Mouse (Mus musculus) lung, postnatal 36 days (tissue): Measurements from ENCODE around the gene Cenpe.
A peak's percentile ranks its signal among the peaks of the same experiment; 100 is the strongest.
"Not testable (repeated sequence)": the region's sequence is repeated elsewhere in the genome, so short reads cannot be mapped to it uniquely, and the experiment has no call there.

Experiments
- DNase-seq: peaks from one replicate; pipeline ENCODE4 v3.0.0; 2022; ENCODE audit warnings: mixed read lengths

Gene Cenpe

DNA sequence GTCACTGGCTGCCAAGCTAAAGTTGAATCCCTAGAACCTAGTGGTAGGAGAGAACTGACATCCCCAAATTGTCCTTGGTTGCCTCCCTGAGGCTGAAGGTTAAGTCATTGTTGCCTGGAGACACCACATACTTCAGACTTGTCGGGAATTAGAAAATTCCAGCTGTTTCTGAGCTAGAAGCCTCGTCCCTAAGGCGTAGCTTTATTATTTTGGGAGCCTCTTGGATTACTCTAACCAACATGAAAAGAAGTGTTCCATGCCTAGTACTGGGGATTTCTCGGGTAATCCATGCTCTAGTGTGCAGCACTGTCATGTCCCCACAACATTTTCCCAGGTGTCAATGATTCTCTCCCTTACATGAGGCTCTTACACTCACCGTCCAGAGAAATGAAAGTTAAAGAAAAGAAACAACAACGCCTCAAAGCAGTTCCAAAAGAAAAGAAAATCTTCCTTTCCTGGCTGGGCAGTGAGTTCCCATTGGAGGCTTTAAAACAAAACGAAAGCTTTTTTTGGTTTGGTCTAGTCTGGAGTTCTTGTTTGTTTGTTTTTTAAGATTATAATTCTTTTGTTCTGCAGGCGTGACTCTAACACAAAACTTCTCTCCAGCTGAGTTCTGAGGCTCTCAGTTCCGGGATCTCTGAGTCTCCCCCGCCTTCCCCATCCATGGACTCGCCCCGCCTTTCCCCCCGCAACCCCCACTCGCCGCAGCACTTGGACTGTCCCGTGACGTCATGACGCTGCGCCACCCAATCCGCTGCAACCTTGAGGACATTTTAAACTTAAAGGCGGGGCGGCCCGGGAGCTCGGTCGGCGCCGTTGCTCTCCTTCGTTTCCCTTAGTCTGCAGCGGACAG is at the start of gene Cenpe:
Gene Cenpe, plus strand, starts transcription at position 733 of the 853 bp plus-strand sequence.
- DNase-seq: peak; percentile 92

DNA sequence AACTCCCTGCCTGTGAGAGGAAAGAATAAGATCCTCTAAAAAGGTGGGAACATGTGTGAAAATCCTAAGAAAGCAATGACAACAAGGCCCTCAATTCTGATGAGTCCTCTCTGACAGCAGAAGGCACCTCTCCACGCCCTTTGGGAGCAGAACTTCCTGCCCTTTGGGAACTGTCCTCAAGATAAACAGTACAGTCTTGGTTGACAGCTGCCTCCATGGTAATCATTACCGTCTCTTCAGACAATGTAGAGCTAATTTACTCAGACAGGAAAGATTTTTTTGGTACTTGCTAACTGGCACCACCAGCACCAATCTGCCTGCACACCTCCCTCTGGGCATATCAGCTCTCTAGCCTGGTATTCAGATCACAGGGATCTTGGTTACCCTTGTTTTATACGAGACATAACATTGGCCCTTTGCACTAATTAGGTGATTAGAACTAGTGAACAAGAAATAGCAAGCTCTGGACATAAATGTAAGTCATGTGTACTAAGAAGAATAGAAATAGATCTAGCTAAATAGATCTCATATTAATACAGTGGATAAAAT is 40.4 kb upstream of the Cenpe start:
- no peak for DNase-seq

DNA sequence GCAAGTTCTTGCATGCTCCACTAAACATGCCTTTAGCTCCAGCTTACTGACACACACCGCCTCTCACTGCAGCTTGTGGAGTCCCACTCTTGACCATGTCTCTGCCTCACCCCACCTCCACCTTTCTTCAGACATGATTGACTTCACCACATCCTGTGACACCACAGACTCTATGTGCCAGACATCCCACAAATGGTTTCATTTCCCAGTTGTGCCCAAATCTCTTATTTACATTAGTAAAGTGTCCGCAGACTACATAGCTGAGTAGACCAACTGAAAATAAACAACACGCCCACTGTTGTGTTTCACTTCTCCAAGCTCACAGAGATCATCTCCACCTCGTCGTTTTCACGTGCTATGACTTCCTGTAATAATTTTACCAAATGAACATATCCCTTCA is 20.5 kb upstream of the Cenpe start:
- DNase-seq: peak; percentile 50

DNA sequence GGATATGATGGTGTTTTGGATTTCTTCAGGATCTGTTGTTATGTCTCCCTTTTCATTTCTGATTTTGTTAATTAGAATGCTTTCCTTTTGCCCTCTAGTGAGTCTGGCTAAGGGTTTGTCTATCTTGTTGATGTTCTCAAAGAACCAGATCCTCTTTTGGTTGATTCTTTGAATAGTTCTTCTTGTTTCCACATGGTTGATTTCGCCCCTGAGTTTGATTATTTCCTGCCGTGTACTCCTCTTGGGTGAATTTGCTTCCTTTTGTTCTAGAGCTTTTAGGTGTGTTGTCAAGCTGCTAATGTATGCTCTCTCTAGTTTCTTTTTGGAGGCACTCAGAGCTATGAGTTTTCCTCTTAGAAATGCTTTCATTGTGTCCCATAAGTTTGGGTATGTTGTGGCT is 14.3 kb upstream of the Cenpe start:
- not testable (repeated sequence) for DNase-seq

DNA sequence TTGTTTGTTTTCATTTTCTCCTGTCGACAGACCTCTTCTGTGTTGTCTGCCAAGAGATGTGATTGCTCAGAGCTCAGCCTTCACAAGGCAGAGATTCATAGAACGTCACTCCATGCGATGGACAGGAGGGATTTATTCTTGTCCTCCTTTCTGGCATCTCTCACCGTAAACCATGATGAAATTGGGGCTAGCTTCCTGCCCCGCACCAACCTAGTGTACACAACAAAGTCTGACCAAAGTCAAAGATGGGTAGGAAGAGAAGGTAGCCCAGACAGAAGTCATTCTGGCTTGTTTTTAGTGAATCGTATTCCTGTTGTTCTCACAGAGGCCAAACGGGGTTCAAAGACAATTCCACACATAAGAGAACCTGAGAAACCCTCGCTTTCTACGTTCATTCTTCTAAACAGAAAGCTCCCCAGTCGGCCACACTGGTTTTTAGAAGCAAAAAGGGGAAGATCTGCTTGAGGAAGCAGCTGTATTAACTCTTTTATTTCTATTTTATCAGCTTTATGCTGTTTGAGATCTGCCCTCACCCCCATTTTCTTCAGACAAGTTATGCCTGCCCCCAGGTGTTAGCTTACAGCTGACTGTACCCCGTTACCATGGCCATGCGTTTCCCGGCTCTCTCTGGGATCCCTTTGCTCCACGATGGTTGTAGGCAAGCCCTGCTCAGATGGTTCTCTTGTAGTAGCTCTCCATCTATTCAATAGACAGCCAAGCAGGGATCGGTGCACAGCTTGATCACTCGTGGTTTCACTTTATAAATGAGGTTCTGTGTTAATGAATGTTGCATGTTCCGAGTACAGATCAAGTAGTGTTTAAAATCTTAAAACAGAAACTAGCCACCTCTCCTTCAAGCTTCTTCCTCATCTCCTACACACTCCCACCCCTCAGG is 11.7 kb upstream of the Cenpe start:
- DNase-seq: no peak

DNA sequence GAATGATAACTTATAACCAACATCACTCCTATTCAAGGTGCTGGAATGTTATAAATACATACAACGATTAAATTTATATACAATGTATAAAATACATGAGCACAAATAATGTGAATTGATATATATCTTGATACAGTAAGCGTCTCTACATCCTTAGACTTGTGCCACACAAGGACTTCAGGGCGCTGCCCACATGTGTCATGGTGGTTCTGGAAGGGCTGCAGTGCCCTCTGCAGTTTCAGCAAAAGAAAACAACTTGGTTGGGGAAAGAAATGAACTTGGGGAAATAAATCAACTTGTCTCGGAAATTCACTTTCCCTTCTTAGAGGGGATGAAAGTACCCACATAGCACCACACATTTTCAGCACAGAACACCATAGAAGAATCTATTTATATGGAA is 5.7 kb upstream of the Cenpe start:
- DNase-seq: peak; percentile 15

DNA sequence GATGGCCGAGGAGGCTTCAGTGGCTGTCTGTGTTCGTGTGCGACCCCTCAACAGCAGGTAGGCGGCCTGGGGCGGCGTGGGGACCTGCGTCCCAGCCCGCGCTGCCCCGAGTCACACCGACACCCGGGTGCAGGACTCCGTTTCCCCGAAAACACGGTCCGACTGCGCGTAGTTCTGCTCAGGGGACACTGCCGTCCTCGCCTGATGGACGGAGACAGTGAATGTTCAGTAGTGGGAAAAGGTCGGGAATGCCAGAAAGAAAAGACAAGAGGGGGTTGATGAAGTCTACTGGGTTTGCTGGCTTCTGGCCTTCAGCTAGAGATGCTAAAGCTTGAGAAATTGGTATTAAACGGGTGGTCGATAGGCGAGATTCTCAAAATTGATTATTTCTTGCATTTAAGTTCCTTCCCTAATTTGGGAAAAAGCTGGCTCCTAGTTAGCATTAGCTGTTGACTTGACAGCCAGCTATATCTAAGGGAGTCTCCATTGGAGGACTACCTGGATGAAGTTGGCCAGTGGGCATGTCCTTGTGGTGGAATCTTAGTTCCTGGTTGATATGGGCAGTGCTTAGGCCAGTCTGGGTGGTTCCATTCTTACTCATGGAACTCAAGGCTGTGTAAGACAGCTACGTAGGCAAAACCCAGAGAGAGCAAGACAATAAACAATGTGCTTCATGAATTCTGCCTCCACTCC is 467 bp downstream of the Cenpe start:
- DNase-seq: no peak

DNA sequence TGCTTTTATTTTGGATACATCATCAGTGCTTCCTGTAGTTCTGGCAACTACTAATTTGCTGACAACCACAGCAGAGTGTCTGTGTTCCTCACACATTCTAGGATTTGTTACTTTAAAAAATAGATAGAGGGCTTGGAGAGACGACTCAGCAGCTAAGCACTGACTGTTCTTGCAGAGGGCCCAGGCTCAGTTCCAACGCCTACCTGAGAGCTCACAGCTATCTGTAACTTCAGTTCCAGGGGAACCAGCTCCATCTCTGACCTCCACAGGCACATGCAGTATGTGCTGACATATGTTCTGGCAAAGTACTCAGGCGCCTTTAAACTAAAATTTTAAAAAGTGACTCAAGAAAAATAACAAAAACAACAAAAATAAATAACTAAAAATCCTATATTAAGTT is 19.7 kb downstream of the Cenpe start:
- no peak for DNase-seq

DNA sequence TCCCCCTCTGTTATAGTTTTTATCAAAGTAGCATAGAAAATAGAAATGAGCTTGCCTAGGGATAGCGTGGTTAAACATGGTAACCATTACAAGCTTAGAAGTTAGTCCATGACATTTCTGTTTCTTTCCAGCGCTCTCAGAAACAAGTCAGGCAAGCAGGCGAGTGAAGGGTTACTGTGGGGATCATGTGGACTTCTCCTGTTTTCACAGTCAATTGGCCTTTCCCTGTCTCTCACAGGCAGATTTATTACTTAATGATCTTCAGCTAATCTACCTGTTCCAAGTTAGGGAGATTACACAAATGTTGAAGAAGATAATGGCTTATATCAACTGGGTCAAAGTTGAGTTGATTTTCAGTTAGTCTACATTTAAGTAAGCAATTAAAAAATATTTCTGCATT is 20.1 kb downstream of the Cenpe start:
- no peak for DNase-seq

DNA sequence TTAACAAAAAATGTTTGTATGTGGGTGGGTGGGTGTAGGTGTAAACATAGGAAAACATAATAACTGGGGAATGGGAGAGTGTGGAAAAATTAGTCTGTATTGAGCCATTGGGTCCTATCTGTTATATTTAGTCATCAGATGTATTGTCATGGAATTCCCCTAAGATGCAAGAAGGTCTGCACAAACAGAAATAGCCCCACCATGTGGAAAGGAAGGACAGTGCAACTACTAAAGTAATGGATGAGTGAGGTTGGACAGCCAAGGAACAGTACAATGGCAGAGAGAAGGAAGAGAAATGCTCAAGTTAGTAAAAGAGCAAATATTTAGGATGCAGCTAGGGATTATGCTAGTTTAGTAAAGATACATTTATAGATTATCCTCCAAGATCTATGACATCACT is 33.4 kb downstream of the Cenpe start:
- DNase-seq: peak; percentile 6

DNA sequence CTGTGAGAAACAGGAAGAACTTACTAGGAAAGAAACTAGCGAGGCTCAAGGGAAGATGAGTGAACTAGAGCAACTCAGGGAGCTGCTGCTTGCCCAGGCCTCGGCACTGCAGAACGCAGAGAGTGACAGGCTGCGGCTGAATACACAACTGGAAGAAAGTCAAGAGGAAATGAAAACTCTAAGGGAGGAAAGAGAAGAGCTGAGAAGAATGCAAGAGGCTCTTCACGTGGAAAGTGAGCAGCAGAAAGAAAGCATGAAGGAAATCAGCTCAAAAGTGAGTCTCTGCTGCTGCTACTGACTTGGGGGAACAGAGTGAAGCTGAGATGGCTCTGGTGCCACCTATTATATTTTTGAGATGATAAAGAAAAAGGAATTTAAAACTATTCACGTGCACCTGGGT is 34.5 kb downstream of the Cenpe start:
- DNase-seq: no peak

DNA sequence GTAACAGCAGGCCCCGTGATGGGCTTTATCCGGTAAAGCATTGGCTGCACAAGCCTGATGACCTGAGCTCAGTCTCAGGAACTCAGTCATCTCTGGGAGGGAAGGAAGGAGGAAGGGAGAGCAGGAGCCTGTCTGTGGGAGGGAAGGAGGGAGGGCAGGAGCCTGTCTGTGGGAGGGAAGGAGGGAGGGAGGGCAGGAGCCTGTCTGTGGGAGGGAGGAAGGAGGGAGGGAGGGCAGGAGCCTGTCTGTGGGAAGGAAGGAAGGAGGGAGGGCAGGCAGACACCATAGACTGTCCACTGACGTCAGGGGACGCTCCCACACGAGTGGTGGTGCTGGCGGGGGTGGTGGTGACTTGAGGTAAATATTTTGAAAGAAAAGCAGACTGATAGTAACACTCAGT is 36.8 kb downstream of the Cenpe start:
- DNase-seq: no peak

DNA sequence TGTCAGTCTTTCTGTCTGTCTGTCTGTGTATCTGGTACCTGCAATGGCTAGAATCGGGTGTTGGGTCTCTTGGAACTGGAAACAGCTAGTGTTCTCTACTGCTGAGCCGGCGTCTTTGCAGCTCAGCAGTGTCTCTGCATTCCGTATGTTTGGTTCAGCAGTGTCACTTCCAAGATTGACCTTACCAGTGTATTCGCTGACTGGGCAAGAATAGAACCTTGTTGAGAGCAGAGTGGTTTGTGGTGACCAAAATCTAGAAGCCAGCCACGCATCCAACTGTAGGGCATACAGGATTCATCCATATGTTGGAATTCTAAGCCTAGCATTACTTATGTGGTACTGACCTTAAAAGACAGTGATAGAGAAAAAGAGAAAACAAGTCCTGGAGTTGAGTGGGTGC is 39.5 kb downstream of the Cenpe start:
- DNase-seq: no peak

DNA sequence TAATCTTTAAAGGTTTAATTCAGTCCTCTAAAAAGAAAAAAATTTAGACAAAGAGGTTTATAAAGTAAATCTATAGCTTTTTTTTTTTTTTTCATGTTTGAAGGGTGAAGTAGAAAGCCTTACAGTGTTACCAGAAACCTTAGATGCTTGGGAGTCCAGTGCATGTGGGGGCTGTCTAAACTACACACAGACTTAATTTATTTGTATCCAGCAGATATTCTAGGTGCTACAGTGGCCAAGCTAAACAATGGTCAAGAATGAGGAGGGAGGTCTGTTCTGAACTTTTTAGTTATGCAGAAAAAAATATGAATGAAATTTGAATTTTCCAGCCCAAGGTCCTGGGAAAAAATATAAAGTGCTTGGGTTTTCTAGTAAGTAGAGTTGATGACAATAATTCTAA is 42.4 kb downstream of the Cenpe start:
- no peak for DNase-seq

DNA sequence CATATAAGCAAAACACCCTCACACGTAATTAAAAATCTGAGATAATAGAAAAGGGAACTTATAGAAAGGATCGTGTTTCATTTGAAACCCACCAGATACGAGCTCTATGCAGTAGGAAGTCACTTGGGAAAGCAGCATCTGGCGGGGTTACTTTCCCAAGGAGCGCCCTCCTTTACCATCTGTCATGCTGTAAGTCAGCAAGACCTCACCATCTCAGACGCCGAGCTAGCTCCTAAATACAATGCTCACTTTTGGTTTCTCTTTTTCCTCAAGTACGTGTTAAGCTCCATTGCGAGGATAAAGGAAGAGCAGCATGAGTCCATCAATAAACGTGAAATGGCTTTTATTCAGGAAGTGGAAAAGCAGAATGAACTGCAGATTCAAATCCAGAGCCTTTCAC is 46.6 kb downstream of the Cenpe start:
- no peak for DNase-seq

DNA sequence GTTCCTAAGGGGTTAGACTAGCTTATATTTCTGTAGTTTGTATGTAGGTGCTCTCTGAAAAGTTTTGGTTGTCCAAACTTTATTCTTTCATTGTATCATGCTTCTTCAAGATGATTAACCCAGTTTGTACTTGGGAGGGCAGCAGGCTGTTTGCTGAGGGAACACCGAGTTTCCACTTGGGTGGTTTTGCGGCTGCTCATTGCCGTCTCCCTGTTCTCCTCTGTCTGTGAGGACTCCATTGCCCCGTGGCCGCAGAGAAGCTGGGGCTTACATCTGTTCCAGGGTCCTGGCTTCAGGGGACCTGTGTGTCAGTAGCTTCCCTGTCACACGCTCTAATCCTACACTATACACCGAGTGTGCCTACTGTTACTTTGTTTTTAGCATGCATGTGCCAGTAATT is 47.9 kb downstream of the Cenpe start:
- no peak for DNase-seq

DNA sequence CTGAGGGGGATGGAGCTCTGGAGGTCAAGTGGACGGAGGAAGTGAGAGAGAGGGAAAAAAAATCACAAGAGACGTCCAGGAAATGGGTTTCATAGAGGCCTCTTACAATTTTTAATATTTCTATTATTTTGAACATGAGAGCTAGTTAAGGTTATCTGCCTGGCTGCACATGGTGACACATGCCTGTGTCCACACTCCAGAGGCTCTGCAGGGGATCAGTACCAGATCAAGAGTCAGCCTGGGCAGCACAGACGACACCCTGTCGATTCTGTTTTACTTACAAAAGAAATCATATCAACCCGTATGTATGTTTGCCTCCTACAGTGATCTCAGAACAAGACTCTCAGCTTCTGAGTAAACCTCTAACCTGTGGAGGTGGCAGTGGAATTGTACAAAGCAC is 56.3 kb downstream of the Cenpe start:
- no peak for DNase-seq

DNA sequence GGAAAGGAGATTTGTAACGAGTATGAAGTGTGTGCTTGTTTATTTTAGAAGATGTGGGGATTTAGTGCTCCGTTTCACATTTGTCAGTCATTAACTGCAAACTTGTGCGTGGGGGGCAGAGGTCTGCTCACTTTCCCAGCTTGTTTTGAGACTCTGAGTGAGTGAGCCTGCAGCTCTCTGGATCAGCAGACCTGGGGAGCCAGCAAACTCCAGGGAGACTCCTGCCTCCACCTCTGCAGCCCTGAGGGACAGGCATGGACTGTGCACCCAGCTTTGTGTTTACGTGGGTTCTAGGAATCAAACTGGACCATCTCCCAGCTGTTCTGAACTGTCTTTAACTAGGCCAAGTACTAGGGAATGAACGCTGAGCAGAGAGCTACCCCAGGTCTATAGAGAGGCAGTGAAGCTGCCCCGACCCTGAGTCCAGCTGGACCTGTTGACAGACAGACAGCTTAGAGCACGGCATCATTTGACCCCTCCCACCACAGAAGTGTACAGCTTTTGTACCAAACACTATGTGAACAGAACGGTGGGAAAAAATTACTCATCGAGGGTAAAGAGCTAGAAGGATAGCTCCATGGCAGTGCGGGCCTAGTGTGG is 57.2 kb downstream of the Cenpe start:
- DNase-seq: no peak

DNA sequence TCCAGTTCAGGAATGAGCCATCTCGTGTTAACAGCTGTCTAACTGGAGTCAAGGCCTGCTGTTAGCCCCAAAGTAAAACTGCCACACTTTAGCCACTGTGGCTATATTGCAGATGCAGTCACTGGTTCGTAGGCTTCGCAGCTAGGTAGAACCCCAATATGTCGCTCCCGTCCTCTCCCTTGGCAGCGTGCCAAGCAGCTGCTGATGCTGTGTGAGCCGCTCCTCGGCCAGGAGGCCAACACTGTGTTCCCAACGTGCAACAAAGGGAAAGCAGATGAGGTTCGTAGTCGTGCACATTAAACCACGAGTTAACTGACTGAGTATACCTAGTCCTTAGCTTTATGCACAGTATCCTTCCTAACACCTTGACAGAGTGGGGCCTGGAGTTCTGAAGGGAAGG is 60.3 kb downstream of the Cenpe start:
- DNase-seq: no peak

DNA sequence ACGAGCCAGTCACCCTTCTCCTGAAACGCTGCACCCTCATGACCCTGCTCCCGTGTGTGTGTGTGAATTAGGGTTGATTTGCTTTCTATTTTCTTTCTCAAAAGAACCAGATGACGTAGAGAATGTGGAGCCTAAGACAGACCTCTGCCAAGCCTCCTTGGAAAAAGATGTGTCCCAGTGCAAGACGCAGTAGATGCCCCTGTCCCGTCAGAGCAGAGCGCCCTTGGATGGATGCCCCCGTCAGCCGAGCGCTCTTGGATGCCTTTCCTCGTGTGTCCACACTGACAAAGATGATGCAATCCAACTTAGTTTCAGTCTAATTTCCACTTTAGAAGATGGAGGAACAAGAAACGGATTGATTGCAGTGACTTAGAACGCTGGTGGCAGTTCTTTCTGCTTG is 60.7 kb downstream of the Cenpe start:
- no peak for DNase-seq

DNA sequence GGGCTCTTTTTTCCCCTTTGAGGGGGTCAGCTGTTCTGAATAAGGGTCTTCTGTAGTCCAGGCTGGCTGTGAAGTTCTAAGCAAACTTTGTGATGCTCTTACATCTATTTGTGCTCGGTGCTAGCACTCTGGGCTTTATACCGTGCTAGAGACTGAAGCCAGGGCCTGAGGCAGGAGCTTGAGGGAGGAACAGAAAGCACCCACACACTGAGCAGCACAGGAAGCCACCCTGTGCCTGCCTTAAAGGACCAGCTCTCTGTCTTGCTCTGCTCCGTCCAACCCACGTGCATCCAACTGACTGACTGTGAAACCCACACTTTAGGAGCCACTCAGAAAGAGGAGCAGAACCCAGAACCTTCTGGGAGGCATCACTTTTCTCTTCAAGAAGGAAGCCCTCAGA is 67.8 kb downstream of the Cenpe start:
- DNase-seq: no peak

DNA sequence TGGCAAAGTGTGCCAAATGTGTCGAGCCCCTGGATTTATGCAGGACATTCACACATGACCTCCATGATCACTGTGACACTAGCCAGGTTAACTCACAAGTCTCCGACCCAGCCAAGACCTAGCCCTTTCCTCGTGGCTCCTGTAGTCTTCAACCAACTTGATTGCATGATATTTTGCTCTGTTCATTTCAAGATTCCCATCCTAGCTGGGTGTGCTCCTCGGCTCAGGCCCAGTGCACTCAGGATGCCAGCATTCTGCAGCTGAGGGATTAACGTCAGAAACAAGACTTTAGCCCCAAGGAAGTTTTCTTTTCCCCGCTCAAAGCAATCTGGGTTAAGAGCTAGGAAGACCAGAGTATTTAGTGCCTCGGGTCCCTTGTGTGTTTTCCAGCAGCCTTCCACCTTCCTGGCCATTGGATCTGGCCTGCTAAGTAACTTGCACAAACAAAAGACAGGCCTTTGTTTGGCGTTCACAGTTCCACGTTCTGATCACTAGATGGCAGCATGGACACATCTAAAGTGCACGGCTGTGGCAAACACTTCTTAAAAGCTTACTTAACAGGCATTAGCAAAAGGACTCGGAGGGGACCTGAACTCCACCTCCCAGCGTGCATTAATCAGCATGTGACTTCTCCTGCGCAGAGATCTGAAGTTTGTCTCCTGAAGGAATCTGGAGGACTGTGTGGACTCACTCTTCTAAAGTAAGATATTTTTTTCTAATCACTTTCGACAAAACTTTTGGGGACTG is 68.5 kb downstream of the Cenpe start, which contains the start of gene Bdh2:
Gene Bdh2, plus strand, starts transcription at position 553 of the 747 bp plus-strand sequence.
- DNase-seq: peak; percentile 92
